Mouse (Mus musculus) lung, adult 2 months (tissue): ENCODE results near the gene Cdkn2aip.

Experiments used
- CTCF ChIP-seq: fragments of 200-500 bp; IDR thresholded peaks from 2 replicates; pipeline ENCODE4 v1.5.1; 2011; ENCODE audit warnings: mild to moderate bottlenecking, low read length, control low read depth; ENCODE audit not compliant: insufficient read depth
- POLR2A ChIP-seq: fragments of 200-500 bp; IDR thresholded peaks from 2 replicates; pipeline ENCODE4 v1.6.1; 2011; ENCODE audit warnings: low read depth, mild to moderate bottlenecking, control low read depth, low read length, borderline replicate concordance; ENCODE audit errors: extremely low read depth

DNA sequence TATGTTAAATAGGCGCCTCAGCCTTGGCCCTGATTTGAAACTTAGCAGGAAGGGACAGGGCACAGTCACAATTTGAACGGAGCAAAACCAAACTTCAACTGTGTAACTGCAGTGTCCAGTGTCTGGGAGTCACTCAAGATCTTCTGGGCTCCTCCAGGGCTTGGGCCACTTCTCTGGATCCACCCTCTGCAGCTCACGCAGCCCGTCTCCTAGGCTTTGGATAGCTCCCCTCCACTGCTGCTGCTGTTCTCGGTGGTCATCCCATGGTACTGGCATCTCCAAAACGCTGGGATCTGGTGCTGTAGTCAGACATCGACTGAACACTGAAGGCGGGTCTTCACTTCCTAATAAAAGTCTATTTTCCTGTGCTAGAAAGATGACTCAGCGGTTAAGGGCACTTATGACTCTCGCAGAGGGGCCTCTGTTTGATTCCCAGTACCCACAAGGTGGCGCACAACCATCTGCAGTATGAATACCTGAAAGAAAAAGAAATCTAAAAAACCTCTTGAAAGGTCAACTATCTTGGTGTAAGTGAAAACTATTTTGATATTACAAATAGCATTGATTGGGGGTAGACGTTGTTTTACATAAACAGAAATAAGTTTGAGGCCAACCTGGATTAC, 23.9 kb downstream of the Cdkn2aip start:
- TF ChIP-seq CTCF (no peak), POLR2A (no peak)
